Mouse (Mus musculus) adrenal gland, adult 18-20 months (tissue): ENCODE results near the gene Ell. TPM values are rescaled to one million over a fixed set of nuclear protein-coding genes. Genes with fewer than 3 reads are reported as not detected.
"Not testable (repeated sequence)": the region's sequence is repeated elsewhere in the genome, so short reads cannot be mapped to it uniquely, and the experiment has no call there.

Experiments used
- DNase-seq, 2 experiments: peaks; one replicate each; pipeline ENCODE4 v3.0.0; 2021 to 2022; ENCODE audit warnings: low spot score in 2 of 2
- total RNA-seq, 2 experiments: library from RNA; stranded (reverse); gene quantifications; 1 replicate in 1 of 2; 2 replicates in 1 of 2; pipeline ENCODE4 v1.2.3; 2021

Ell gene
- total RNA-seq, 2 experiments from 2014 or later: 23.1 to 26.6 TPM

DNA sequence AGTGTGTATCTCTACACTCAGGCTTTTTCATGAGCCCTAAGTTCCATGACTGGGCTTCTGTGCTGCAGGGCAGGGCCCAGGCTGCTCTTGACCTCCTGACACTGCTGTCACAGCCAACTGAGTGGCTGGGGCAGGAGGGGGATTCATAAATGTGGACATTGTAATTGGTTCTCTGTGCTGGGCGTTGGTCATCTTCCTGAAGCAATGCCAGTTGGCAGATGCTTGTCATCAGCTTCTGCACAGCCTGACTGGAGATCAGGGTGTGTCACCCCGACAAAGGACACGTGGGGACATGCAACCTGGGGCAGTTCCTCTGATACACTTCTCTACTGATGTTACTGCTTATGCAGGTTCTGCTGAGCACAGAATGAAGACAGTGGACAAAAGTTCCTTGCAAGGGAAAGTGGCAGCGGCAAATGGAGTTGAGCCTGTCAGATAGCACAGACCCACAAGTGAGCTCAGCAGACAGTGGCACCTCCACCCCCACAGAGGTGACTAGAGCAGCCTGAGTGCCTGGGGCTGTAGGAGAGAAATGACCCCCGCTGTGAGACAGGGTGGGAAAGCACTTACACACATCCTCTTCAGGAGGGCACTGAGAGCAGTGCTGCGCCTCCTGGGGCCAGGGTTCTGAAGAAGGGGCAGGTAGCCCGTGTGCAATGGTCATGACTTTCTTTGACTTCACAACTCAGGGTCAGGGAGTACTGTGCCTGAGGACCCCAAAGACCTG lies 22.7 kb downstream of the Ell start:
- no peak for DNase-seq

DNA sequence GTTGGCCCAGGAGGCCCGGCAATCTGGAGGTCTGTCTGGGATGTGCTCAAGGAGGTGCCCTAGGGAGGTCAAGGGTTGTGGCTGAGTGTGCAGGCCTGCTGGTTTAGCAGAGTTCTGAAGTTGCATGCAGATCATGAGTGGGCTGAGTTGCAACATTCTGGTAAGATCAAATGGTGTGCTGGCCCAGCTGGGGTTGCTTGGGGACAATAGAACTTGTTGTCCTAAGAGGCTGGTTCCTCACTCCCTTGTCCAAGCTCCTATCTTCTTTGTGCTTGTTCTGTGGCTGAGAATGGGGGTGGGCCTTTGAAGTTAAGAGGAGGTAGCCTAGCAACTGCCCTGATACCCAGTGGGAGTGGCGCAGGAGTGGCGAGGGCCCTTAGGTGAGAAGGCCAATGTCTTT lies 23.5 kb downstream of the Ell start:
- DNase-seq: no peak

DNA sequence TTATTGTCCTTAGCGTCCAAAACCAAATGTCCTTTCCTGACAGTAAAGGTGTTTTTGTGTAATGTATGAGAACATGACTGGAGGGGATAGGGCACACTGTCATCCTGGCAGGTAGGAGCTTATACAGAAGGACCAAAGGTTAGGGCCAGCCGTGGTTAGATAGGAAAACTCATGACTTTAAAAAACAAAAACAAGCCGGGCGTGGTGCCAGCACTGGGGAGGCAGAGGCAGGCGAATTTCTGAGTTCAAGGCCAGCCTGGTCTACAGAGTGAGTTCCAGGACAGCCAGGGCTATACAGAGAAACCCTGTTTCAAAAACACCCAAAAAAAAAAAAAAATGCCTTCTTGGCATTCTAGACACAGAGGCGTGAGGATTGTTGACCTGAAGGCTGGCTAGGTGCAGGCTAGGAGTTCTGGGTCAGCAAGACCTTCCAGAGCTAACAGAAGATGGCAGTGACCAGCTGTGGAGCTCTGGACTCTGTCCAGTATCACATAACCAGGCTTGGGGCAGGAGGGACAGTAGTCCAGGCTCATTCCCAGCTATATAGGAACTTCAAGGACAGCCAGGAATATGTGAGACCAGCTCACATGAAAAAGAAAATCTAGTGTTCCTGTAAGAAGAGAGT lies 24.6 kb downstream of the Ell start:
- DNase-seq: no peak

DNA sequence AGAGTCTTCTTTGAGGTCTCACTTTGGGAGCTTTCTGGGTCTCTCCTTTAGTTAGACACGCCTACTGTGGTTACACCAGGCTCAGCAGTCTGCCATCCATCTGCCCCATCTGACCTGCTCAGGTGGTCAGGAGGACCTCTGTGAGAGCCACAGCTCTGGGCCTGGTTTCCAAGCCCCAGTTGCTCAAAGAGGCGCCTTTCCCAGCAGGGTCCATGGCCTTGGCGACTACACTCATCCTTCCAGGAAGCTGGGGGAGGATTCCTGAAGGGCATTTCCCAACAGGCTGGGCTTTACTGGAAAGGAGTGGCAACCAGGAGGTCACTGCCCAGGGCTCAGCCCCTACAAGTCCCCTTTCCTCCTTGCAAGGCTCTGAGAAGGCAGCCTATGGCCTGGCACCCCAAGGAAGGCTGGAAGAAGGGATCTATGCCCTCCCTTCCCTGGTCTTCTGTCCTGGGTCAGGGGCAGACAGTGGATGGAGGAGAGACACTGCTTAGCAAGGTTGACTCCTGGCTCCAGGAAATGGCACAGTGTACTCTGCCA lies 25.5 kb downstream of the Ell start:
- DNase-seq: no peak

DNA sequence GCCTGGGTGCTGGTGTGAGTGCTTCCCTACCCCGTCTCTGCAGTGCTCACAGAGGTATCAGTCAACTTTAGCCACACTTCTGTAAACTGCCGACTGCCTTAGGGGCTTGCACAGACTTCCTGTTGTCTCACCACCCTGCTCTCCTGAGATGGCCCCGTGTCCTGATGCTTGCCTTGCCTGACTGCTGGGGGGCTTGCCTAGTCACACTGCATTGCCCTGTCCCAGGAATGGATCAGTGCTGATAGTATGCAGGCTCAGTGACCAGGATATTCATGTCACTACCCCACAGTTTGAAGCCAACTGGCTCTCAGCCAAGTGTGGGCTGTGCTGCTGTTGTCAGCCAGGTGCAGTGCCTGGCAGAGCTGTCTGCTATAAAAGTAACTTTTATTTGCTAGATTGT lies 26.3 kb downstream of the Ell start:
- DNase-seq: no peak

DNA sequence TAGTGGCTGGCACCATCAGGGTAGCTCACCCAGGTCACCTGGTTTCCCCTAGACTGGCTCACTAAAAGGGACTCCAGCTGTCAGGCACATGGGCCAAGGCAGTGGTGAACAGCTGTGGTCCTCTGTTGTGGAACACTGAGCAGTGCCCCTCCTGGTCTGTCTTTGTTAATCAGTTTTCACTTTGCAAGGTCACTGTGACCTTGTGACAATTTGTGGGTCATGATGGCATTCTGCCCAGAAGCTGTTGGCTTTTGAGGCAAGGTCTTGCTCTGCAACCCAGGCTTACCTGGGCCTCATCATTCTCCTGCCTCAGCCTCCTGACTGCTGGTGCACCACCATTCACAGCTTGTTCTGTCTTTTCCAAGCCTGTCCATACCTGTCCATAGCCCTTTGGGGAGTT lies 31.1 kb downstream of the Ell start:
- no peak for DNase-seq

DNA sequence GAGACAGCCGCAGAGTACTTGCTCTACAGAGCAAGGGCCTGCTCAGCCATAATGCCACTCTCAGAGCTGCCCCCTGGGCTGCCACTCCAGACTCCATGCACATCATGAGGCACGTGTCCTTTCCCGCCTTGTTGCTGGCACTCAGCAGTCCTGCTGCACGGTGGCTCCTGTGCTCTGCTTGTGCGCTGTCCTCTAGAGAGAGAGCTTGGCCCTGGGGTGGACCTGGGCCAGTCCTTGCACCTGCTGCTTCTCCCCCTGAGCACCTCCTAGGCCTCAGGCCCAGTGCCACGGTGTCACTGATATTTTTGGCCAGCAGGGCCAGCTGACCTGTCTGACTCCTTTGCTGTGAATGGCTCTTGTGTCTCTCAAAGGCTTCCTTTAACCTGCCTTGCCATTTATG lies 31.7 kb downstream of the Ell start:
- DNase-seq: no peak

DNA sequence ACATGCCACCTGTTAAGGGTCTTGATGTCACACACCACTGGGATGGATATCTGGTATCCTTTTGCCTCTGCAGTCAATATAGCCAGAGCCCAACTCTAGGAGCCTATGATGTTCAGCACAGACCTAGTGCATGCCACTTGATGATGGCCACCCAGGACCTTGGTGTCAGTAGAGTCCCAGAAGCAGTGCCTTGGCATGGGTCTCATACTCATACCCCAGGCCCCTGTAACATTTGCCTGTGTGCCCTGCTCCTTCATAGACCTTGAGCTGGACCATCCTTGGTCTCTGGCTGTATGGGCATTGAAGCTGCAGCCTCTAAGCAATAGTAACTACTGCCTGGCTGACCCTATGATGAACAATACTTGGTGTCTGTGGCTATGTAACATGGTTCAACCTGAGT lies 35.0 kb downstream of the Ell start:
- DNase-seq: no peak

DNA sequence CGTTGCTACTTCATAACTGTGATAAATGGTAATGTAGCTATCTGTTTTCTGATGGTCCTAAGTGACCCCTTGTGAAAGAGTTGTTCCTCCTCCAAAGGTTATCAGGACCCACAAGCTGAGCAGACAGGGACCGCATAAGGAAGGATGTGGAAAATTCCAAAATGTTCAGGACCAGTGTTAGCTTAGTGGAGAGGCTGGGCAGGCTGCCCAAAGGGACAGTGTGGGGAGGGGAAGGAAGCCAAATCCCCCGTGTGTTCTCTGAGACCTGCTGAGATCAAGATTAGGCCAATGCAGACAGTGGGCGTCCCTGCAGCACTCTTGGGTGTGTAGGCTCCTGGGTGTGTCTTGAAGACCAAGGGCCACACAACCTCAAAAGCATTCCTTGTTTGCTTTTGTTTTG lies 35.7 kb downstream of the Ell start:
- peak in 1 of 2 experiments; percentile 68 for DNase-seq

DNA sequence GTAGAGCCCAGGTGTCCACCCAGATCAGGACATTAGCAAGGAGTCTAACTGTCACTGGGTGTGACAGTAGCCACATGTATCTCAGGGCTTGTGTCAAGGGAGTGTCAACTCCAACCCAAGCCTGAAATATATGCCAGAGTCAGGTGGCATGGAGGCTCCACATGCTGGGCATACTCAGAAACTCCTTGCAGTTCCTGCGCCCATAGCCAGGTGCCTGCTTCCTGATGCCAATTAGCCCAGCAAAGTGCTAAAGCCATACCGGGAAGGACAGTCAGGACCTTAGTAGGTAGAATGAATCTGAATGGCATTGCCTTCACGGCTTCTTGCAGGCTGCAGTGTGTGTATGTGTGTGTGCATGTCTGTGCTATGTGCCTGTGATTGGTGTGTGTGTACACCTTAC lies 38.0 kb downstream of the Ell start:
- no peak for DNase-seq

DNA sequence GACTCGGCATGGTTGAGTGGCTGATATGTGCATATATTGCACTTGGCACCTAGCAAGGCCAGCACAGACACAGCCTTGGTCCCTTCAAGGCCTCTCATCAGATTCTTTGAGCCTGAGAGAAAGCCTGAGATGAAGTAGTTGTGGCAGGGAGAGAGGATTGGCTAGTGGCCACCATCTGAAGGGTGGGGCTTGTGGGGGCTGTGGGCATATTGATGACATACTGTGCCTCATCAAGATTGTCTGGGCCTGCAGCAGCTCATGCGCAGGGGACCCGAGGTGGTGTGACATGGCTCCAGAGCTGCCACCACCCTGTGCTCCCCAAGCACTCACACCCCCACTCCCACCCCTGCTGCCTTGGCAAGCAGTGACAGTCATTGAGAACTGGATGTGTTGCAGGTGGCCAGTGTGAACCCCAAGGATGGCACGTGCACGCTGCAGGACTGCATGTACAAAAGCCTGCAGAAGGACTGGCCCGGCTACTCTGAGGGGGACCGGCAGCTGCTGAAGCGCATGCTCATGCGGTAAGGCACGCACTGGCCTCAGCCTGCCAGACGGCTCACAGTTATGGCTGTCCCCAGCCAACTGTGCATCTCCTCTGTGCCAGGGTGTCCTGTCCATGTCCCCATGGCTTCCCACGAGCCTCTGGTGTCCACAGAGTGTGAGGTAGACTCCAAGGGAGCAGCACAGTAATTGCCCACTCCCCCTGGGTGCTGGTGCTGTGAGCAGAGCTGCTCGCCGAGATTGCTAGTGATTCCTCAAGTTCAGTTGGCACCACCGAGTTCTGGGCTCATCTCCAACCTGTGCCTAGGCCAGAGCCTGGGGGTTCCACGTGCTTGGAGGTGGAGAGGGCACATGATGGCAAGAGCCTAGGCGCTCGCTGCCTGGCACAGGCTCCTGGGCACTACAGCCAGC lies 44.5 kb downstream of the Ell start:
- no peak for DNase-seq

DNA sequence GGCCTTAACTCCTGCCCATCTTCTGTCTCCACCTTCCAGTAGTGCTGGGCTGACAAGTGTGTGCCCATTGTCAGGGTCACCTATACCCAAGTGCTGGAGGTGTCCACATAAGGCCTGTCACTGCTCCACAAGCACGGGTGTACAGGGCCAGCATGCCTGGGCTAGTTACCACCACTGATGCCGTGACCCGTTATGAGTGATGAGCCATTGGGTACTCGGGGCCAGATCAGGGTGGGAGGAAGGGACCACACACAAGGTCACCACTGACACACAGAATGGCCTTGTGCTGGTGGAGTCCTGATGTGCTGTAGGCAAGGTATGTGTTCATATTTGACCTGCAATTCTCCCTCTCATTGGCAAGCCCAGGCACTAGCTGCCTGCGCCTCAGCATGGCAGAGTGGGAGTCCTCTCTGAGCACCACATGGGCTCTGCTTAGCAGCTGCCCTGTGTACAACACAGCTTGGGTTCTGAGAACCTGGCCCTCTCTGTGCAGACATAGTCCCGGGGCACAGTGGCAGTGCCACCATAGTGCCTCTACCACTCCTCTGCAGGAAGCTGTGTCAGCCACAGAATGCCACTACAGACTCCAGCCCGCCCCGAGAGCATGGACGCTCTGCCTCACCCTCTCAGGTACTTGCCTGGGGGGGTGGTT lies 45.5 kb downstream of the Ell start:
- DNase-seq: no peak

DNA sequence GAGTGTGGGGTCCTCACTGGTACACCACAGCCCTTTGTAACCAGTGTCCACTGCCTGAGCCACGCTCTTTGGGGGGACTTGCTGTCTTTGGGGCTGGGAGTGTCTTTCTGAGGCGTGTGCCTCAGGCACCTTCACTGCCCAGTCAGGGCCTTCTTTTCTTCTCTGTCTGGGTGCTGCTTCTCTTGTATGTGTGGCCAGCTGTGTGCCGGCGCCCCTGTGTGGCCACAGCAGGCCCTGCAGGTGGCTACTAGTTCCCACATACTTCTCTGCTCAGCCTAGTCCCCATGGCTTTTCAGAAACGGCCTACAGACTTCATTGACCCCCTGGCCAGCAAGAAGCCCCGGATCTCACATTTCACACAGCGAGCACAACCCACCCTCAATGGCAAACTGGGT lies 46.0 kb downstream of the Ell start:
- DNase-seq: peak in 1 of 2 experiments; percentile 60

DNA sequence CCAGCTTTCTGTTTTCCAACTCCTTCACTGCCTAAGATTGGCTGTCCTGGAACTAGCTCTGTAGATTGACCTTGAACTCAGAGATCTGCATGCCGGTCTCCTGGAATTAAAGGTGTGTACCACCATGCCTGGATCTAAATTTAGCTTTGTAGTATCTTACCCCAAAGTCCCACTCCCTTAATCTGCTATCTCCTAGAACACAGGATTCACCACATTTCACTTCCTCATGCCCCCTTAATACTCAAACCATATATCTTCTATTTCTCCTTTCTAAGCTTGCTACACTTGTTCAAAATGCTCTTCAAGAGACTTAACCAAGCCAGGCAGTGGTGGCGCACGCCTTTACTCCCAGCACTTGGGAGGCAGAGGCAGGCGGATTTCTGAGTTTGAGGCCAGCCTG lies 48.7 kb downstream of the Ell start:
- DNase-seq: not testable (repeated sequence)

DNA sequence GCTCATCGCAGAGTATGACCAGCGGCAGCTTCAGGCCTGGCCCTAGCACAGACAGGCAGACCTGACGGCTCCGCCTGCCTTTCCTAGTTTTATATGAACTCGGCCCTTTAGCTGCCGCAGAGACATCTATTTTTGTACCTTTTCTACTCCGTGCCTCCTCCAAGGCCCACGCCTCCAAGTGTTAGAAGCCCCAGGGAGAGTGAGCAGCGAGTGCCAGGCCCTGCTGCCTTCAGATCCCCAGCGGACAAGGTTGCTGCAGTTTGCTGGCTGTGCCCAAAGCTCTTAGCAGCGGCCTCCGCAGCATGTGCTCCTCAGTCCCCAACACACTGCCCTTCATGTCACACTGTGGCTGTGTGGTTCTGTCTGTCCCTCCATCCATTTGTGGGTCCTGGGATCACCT lies 52.3 kb downstream of the Ell start:
- no peak for DNase-seq

DNA sequence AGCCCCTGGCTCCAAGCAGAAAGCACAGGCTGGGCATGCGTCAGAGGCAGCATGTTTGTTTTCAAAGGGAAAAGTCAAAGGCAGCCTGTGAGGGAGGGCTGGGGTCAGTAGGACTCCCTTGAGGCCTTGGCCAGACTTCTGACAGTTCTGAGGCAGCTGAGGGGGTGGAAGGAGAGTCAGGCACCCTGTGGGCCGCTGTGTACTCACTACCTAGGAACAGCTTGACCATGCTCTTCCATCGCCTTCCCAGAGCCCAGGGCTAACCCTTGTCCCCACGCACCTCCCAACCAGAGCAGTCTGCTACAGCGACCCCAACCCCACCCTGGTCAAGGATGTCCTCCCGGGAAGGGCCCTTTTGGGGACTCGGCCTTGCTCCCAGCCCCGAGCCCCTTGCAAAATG lies 53.9 kb downstream of the Ell start:
- DNase-seq: peak in 1 of 2 experiments; percentile 48

DNA sequence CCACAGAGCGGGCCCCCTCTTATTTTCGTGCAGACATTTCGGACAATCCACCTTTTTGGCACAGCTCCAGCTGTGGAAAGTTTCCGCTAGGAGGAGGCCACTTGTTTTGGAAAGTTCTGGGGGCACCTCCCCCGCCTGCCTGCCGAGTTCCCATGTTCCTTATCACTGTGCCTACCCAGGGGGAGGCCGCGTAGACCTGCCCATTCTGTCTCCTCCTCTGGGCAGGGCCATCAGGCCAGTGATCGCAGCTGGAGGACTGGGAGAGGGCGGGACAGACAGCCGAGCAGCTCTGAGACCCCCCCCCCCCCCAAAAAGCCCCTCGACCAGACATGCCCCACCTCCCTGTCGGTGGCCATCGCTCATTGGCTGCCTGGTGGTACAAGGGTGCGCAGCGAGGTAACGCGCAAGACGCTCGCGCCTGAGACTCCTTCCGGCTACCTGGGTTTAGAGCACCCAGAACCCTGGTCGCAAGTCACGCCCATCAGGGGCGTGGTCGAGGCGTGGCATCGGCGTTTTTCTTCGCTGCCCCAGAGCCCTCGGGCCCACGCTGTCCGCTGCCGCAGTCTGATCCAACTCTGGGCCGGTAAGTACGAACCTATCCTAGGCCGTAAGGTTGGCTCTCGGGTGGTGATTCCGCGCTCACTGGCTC lies 54.8 kb downstream of the Ell start, which contains the start of gene Isyna1:
Gene Isyna1 (plus strand): TSS at position 413 of the 649 bp plus-strand sequence.
- peak; percentile 81 to 85 for DNase-seq

DNA sequence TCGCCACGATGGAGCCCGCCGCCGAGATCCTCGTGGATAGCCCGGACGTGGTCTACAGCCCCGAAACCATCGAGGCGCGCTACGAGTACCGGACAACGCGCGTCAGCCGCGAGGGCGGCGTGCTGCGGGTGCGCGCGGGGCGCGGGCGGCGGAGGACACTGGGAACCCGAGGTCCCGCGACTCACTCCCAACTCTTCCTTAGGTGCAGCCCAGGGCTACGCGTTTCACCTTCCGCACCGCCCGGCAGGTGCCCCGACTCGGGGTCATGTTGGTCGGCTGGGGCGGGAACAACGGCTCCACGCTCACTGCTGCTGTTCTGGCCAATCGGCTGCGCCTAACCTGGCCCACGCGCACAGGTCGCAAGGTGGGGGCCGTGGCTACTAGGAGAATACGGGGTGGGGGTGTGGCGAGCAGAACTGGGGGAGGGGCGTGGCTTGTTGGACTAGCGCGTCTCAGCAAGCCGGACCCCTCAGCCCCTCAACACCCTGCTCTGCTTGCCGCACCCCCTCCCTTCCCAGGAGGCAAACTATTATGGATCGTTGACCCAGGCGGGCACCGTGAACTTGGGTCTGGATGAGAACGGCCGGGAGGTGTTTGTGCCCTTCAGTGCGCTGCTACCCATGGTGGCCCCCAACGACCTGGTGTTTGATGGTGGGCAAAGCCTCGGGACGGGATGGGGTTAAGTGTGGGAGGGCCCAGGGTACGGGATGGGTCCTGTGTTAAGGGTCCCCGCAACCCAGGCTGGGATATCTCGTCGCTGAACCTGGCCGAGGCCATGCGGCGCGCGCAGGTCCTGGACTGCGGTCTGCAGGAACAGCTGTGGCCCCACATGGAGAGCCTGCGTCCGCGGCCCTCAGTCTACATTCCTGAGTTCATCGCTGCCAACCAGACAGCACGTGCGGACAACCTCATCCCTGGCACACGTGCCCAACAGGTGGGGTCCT lies 55.6 kb downstream of the Ell start:
- DNase-seq: no peak

DNA sequence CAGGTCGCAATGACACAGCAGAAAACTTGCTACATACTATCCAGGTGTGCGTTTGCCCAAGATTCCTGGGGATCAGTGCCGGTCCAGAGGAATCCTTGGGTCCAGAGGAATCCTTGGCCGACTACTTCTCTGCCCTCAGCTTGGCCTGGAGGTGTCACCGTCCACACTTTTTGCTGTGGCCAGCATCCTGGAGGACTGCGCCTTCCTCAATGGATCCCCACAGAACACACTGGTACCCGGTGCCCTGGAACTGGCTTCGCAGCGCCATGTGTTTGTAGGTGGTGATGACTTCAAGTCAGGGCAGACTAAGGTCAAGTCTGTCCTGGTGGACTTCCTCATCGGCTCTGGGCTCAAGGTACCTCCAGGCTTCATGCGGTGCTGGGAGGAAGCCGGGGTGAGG lies 56.6 kb downstream of the Ell start:
- DNase-seq: no peak
